Mouse (Mus musculus): ENCODE data around the gene Ostm1.

- TF ChIP-seq CTCF (IDR thresholded peaks at IDR 0.05; ENCODE audit: extremely low read depth, insufficient read length, insufficient replicate concordance, low read depth, low read length) (no peak), POLR2A (IDR thresholded peaks at IDR 0.05; ENCODE audit: low read depth, low read length) (no peak)
These were observed 1.7 kb upstream of the Ostm1 start for GRCm38 (mm10) chr10:42581694-42582565.
